Mouse (Mus musculus) cerebral cortex, adult 2 months (tissue): ENCODE data around the gene Eef1akmt1.

Experiments
- WGBS: fragments of 180-500 bp; shearing (Covaris S2); methylation state at CpG from one replicate; pipeline ENCODE4 v1.1.7; 2018; 5-methylcytosine and 5-hydroxymethylcytosine counted together

Eef1akmt1 gene

DNA sequence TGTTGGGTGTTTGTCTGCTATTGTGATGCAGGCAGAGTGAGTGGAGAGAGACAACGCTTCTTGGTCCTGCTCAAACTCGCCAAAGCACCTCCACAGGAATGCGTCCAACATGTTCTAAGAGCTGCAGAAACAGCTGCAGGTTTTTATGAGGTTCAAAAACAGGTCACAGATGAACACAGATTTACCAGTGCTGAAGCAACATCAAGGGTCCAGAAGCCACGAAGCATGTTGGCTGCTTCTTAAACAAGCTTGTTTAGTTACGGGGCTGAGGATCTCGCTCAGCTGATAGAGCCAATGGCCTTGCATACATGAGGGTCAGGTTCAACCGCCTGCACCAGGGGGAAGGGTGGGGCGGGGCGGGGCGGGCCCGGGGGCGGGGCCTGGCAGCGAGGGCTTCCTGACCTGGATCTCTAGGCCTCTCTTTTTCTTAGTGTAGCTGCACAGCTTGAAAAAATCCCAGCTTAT is 24.8 kb downstream of the Eef1akmt1 start:
- 41% methylated on average over 13 of the region's 13 CpGs for WGBS

DNA sequence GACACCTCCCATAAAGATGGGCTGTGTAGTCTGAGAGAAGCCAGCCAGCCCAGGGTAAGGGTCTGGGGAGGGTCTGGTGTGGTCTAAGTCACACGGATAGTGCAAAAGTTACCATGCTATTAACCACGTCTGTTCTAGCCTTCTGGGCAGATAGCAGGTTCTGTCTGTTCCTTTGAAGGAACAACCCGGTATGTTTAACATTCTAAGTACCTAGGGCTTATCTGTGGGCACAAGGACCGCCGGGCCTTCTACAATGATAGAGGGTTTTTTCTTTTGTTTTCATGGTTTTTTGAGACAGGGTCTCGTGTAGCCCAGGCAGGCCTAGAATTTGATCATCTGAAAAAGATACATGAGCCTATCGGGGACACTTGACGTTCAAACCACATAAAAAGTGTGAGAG is 25.3 kb downstream of the Eef1akmt1 start:
- WGBS: 90% methylated on average over 8 of the region's 8 CpGs

GRCm38 (mm10) chr14:57545526-57545925 is 25.9 kb downstream of the Eef1akmt1 start:
- 84% methylated on average over 17 of the region's 17 CpGs for WGBS

DNA sequence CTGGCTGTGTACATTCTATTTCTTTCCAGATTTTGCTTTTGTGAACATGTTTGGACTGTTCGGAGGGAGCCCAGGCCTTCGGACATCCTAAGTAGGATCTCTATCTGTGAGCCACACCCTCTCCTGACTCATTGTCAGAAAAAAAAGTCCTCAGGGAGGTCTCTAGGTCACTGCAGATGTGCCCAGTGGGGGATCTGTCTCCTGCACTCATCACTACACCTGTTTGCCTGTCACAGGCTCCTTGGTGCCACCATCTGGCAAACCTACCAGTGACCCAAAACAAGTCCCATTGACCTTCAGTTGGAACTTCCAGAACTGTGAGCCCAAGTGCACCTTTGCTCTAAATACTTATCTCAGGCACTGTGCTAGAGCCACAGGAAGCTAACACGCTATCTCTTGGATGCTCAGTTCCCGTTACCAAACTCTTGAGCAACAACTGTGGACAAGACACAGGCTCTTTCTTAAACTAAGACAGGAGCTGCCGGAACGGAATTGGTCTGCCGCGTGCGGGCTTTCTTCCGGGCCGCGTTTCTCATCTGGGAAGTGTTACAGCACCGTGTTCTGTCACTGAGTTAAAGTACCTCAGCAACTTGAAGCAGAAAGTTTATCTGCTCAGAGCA is 27.9 kb downstream of the Eef1akmt1 start:
- 93% methylated on average over 13 of the region's 13 CpGs for WGBS

- WGBS: 72% methylated on average over 34 of the region's 34 CpGs
Measured at GRCm38 (mm10) chr14:57542231-57542630, 29.2 kb downstream of the Eef1akmt1 start.

DNA sequence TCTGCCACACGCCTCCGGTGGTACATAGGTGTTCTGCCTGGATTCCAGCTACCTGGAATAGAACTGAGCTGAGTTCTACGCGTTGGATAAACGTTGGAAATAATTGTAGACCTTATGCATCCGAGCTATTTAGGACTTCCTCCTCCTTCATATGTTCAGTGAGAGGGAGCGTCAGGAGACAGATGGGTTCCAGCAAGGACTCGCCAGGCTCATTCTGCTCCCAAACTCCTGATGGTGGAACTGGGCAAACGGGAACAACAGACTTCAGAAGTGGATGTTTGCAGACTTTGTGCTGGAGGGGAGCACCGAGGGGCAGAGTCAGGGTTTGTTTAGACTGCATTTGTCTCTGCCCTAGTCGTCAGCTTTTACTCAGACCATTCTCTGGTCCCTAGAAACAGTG is 30.7 kb downstream of the Eef1akmt1 start:
- 49% methylated on average over 11 of the region's 11 CpGs for WGBS

DNA sequence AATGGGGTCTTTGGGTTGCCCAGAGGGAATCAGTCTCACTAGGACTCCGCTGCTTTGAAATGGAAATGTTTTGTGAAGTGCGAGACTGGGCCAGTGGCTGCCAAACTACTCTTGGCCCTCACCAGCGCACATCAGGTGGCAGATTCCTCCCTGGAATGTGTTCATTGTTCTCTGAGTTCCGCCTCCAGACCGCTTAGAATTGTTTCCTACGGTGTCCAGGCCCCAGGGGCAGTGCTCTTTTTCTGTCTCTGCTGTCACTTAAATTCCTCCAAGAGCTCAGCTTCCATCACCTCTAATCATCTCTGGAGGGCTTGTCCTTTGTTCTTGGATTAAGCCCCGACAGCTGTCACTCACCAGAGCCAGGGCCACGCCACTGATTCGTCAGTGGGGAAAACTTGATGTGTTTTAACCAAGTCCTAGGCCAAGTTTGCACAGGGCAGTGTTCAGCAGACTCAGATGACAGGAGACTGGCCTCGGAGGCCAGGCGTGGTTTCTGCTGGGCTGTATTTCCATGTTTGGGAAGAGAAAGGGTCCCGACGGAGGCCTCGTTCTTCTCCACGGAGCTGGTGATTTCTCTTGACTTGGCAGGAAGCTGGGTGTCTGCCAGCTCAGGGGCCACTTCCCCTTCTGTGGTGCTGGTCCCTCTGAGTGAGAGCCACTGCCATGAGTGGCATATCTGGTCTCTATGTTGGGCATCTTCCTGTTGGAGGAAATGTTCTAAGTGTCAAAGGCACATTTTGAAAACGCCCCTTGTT is 34.0 kb downstream of the Eef1akmt1 start:
- 56% methylated on average over 16 of the region's 16 CpGs for WGBS

DNA sequence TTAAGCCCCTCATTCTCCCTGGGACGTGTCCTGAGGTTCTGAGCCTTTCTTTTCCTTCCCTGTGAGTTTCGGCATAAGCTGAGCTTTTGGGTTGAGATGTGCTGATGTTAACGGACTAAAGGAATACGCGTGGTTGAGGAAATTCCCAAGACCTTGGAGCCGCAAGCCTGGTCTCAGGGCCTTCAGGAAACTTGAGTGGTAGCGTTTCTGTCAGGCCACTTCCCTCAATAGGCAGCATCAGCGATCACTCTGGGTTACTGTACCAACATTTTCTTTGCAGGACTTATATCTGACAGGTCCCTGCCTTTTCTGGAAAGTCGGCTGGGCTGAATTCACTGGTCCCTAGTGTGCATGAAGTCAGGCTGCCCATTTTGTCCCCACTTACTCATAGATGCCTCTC is 34.6 kb downstream of the Eef1akmt1 start:
- WGBS: 69% methylated on average over 9 of the region's 9 CpGs

DNA sequence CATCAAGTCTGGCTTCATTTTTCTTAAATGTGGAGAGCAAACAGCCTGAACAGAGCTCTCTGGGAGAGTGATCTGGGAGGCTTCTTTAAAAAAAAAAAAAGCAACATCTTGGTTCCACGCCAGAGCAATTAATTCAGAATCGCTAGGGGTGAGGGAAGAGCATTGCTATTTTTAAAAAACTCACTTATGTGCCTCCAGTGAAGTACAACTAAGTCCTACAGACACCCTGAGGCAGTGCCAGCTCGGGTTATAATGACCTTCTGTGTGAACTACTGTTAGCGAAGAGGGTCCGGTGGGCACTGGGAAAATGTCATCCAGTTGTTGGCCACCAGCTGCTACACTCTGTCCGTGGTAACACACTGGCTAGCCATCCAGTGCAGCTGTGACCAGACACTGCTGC is 35.8 kb downstream of the Eef1akmt1 start:
- 28% methylated on average over 6 of the region's 6 CpGs for whole genome bisulfite sequencing

GRCm38 (mm10) chr14:57534961-57535360 is 36.5 kb downstream of the Eef1akmt1 start:
- 32% methylated on average over 8 of the region's 8 CpGs for WGBS

DNA sequence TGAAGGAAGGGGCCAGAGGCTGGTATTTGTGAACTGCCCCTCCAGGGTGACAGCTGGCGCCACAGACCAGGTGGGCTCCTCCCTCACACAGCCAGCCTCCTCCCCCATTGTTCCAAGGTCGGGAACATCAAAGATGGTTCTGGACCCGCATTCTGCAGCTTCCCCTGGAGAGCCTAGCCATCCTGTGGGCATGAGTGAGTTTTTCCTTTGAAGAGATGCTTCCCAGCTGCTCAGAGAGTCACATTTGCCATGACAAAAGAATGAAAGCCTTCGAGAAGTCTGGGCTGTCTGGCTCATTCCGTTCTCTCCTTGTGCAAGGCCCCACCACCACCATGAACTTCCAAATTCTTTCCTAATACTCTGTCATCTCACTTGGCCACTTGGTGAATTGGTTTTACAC is 37.1 kb downstream of the Eef1akmt1 start:
- 43% methylated on average over 5 of the region's 5 CpGs for WGBS

DNA sequence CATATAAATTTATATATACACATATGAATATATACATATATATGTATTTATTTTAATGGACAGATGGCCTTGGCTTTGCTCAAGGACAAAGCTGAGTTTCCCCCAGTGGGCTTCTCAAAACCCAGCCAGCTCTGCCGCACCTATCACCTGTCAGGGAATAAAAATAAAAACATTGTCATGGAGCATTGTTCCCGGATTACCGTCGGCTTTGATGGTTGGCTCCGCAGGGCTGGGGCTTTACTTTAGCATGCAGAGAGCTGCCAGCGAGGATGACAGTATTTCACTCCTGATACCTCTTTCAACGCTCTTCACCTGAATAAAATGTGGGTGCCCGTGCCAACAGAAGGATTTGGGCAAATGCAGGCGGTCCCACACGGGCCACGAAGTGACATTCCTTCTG is 37.6 kb downstream of the Eef1akmt1 start:
- 67% methylated on average over 11 of the region's 11 CpGs for WGBS

DNA sequence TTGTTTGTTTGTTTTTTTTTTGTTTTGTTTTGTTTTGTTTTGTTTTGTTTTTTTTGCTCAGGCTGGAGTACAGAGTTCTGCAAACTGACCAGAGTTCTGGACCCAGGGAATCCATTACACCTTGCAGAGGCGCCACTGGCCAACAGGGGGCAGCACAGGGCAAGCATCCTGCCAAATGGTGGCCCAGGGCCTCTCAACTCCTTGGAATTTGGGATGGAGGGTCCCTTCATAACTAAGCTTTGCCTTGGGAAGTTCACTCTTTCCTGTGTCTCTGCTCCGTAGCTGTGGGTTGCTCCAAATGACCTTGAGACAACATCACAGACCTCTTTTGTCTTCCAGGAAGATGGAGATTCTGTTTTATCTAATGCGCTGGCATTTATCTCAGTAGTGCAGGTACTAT is 38.2 kb downstream of the Eef1akmt1 start:
- WGBS: 57% methylated on average over 3 of the region's 3 CpGs

DNA sequence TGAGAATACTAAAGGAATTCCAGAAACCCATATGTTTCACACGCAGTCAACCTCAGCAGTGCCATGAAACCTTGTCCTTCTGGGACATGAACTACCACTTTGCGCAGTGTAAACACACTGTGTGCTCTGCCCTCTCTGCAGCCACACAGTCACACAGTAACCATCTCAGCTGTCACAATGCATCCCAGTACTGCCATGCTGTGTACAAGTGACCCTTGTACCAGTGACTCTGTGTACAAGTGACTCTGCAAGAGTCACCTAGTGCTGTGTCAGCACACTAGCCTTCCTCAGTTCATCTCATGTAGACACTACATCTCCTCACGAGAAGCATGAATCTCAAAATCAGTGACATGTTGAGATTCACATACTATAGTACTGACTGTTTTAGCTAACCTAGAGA is 38.8 kb downstream of the Eef1akmt1 start:
- 90% methylated on average over 3 of the region's 3 CpGs for WGBS

GRCm38 (mm10) chr14:57529786-57530515 is 41.5 kb downstream of the Eef1akmt1 start:
- 65% methylated on average over 5 of the region's 5 CpGs for WGBS

DNA sequence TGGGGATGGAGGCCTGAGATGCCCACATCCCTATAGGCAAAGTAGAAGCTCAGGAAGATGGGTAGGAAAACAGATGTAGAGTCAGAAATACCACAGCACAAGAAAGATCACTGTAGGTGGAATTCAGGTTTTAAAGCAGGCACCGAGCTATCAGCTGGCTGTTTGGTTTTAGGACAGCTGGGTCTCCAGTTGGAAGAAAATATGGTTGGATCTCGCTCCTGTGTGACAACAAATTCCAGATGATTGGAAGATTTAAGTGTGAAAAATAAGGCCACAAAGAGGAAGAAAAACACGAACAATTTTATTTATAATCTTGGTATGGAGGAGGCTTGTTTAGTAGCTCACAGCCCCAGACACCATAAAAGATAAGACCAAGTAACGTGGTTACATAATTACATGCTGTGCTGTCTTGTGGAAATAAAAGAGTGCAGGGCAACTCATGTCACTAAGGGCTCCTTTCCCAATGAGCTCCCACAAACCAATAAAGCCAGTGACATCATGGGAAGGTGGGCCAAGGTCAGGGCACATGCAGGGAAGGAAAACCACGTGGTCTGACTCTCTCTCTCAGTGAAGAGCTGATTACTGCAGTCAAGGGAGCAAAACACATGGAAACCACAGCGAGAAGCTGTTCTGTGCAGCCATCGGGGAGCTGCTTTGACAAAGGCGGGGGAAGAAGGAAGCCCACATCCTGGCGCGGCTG is 42.2 kb downstream of the Eef1akmt1 start:
- WGBS: 27% methylated on average over 10 of the region's 10 CpGs

DNA sequence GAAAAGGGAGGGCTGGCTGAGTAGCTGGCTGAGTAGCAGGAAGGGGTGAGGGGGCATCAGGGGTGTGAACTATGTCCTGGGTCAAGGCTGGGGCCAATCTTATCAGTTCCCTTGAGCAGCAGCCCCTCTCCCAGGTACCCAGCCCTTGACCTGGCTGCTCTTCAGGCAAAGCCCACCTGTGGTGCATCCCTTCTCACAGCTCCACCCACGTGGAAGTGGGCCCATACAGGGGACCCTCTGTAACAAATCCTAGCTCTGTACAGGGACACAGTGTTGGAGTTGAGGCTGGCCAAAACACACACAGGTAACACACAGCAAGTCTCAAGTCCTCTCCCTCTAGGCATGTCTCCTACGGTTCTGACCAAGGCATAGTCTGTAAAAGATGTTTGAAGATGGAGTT is 43.8 kb downstream of the Eef1akmt1 start:
- WGBS: 54% methylated on average over 2 of the region's 2 CpGs

DNA sequence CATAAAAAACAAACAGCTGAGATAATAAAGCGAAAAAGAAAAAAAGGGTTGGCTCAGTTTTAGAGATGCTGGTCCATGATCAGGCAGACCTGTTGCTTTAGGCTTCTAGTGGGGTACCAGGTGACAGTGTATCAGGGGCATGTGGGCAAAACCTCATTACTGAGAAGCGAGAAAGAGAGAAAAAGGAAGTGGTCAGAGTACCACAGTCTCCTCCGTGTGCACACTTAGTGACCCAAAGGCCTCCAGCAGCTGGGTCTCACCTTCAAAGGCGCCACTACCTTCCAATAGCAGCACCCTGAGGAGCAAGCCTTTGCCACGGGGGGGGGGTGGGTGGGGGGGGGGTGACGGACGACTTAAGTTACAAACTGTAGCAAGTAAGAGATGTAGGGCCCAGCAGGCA is 44.3 kb downstream of the Eef1akmt1 start:
- 44% methylated on average over 7 of the region's 7 CpGs for WGBS

DNA sequence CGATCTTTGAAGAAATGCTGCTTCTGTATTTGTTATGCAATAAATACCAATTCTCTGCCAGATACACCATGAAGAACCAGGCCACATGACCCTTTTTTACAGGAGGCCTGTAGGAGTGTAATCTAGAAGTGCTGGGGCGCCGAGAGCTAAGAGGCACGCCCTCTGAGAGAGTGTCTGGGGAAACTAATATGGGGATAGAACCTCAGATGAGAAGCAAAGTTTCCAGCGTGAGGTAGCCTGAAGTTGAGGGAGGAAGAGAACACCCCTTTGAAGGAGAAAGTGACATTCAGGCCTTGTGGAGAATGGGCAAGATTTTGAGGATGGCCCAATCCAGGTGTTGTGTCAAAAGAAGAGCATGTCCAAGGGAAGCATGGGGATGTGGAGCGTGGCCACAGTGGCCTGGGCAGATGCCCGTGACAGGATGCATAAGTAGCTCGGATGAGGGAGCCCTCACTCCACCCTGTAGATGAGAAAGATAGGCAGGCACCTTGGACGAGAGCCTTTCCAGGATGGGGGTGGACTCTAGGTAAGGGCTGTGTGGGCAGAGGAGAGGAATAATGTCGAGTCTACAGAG is 45.3 kb downstream of the Eef1akmt1 start:
- WGBS: 40% methylated on average over 10 of the region's 10 CpGs

- WGBS: under 1% methylated on average over 60 of the region's 60 CpGs
Measured at GRCm38 (mm10) chr14:57525388-57526049, 45.9 kb downstream of the Eef1akmt1 start.
